Mouse (Mus musculus) CH12F3 (cell line): ENCODE results near the gene Car9.
"Not testable (repeated sequence)": the region's sequence is repeated elsewhere in the genome, so short reads cannot be mapped to it uniquely, and the experiment has no call there.

Source experiments
- in situ Hi-C: fragments of 300-500 bp; cut with MboI; formaldehyde crosslinking; loops from 2 replicates; pipeline ENCODE4 v1.14.3; 2020; ENCODE audit warnings: low sequenced_read_pairs

Car9 gene

DNA sequence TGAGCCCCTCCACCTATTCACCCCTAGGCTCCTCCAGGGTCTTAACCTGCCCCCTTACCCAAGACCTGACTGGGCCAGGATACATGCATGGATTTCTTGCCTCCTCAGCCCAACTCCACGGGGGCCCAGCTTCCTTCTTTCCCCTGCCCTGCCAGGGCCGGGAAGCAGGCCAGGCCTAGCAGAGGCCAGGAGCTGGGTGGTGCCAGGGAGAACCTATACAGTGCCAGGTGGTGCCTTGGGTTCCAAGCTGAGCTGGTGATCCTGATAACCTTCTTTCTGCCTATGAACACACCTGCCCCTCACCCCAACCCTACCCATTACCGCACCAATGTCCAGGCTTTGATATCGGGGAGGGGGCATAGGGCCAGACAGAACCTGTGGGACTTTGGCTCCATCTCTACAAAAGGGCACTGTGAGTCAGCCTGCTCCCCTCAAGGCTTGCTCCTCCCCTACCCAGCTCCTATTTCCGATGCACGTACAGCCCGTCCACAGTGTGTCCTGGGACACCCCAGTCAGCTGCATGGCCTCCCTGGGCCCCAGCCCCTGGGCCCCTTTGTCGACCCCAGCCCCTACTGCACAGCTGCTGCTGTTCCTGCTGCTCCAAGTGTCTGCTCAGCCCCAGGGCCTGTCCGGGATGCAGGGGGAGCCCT, at the start of gene Car9:
Gene Car9 (plus strand): TSS at position 431 of the 650 bp plus-strand sequence.
- in situ Hi-C loops: no loop called here

DNA sequence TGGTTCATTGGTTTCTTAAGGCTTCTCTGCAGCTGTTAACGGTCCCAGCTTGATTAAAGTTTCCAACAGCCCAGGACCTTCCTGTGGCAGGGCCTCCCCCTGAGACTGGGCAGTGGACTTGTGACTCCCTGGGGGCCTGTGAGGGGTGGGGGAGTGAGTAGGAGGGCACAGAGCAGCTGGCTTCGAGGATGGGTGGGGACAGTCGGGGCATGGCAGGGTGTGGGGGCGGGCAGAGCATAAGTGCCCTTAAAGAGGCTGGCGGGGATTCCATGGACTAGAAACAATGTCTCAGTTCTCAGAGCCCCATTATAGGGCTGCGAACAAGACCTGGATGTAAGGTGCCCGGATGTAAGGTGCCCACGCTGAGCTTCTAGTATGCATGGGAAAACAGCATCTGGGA, 49.6 kb upstream of the Car9 start:
- in situ Hi-C loops: no loop called here

DNA sequence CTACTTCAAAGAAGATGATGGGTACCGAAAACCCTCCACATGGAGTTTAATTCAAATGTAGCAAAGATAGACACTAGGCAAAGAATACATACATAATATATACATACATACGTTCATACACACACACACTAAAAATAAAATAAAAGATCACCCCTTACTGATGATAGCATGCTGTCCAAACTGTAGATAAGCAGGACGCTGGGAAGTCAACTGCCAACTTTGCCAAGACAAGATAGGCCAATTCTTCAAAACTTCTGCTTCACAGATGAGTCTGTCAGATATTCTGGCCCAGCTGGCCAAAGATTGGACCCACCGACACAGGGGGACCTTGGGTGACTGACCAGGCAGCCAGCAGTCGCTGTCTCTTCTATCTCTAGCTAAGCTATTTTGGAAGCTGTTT, 43.7 kb upstream of the Car9 start:
- in situ Hi-C loops: no loop called here

- in situ Hi-C loops: no loop called here
Measured at GRCm38 (mm10) chr4:43465935-43466334, 40.8 kb upstream of the Car9 start.

DNA sequence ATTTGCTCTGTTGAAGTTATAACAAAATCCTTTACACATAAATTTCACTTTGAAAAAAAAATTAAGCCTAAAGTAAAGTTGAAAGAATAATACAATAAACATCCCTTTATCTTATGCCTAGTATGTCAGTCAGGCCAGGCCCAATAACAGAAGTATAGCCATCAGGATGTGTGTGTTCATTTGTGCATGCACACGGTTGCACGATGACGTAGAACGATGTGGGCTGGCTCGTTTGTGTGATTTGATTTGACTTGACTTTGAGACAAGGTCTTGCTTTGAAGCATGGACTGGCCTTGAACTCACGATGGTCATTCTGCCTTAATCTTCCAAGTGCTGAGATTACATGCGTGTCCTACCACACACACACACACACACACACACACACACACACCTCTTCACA, 39.9 kb upstream of the Car9 start:
- in situ Hi-C loops: no loop called here

GRCm38 (mm10) chr4:43470301-43470700, 36.5 kb upstream of the Car9 start:
- in situ Hi-C loops: no loop called here

GRCm38 (mm10) chr4:43473636-43474035, 33.1 kb upstream of the Car9 start:
- in situ Hi-C loops: no loop called here

GRCm38 (mm10) chr4:43476604-43477003, 30.2 kb upstream of the Car9 start:
- in situ Hi-C loops: no loop called here

DNA sequence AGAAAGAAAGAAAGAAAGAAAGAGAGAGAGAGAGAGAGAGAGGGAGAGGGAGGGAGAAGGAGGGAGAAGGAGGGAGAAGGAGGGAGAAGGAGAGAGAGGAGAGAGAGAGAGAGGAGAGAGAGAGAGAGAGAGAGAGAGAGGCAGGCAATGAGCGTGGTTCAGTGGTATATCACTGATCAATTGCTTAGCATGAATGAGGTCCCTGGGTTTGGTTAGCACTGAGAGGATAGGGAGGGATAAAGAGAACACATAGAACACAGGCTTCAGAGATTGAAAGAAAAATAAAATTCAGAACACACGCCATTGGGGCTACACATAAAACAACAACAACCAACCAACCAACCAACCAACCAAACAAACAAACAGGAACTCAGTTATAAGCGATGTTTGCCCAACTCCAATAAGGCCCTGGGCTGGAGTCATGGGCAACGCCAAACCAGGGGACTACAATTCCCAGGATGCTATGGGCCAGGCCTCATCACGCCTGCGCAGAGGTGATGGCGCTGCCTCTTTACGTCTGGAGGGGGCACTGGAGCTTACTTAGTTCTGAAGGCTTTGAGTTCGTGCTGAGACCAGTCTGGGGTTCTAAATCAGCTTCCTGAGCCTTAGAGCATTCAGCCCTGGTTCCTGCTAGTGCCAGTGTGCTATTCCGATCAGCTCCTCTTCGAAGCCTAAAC, 28.8 kb upstream of the Car9 start:
- in situ Hi-C loops: no loop called here

- in situ Hi-C loops: no loop called here
Measured at GRCm38 (mm10) chr4:43478534-43478858, 28.3 kb upstream of the Car9 start.

GRCm38 (mm10) chr4:43478906-43479832, 27.6 kb upstream of the Car9 start:
- in situ Hi-C loops: no loop called here

- in situ Hi-C loops: loop anchor here (5.0 kb wide), 1 partner anchor 39 kb away; the partner anchor contains the start of gene Tesk1
Measured at GRCm38 (mm10) chr4:43480985-43481384, 25.8 kb upstream of the Car9 start.

DNA sequence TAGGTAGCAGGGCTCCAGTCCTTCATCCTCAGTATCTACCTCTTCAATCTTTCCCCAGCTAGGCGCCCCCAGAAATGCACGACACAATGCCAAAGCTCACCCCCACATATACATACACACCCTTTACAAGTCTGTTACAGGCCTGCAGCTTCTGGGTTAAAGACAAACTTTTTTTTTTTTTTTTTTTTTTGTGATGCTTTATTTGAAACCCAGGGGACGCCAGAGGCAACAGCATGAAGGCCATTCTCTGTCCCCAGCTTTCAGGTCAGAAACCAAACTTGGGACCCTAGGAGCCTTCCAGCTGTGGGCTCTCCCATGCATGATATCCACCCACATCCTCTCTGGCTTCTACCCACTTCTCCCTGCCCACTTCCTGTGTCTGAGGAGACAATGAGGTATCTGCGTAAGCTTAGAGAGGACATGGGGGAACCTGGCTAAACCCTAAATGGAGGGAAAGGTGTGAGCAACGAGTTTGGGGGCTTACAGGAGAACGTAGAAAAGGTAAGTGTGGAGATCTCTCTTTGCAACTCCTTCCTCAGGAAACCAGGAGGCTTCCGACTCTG, 24.8 kb upstream of the Car9 start:
- in situ Hi-C loops: loop anchor here (5.0 kb wide), 1 partner anchor 40 kb away; the partner anchor contains the start of gene Tesk1

DNA sequence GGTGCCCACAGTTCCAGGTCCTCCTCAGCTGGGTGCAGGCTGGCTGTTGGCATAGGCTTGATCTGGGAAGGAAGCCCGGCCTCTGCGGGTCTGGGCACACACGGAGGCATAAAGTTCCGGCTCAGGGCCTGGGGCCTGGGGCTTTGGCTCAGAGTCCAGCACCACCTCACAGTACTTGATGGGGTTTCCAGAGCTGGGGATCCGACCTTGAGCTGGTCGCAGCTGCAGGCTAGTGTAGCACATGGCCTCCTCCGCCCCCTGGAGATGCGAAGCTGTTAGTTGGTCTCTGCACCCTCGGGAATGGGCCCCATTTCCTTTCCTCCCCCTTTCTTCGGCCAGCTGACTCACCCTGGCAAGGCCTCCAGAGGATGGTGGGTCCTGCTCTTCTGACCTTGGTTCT, 24.2 kb upstream of the Car9 start:
- in situ Hi-C loops: loop anchor here (5.0 kb wide), 1 partner anchor 40 kb away; the partner anchor contains the start of gene Tesk1

- in situ Hi-C loops: loop anchor here (5.0 kb wide), 1 partner anchor 41 kb away; the partner anchor contains the start of gene Tesk1
Measured at GRCm38 (mm10) chr4:43483535-43484091, 23.2 kb upstream of the Car9 start, which contains the start of gene Sit1. Gene Sit1 (minus strand): TSS chr4:43483734.

DNA sequence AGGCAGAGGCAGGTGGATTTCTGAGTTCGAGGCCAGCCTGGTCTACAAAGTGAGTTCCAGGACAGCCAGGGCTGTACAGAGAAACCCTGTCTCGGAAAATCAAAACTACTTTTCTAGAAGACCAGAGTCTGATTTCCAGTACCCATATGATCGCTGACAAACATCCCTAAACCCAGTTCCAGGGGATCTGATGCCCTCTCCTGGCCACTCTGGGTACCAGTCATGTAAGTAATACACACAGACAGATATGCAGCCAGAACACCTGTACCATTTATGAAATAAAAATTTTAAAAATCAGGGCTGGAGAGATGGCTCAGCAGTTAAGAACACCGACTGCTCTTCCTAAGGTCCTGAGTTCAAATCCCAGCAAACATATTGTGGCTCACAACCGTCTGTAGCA, 21.1 kb upstream of the Car9 start:
- in situ Hi-C loops: not testable (repeated sequence)

DNA sequence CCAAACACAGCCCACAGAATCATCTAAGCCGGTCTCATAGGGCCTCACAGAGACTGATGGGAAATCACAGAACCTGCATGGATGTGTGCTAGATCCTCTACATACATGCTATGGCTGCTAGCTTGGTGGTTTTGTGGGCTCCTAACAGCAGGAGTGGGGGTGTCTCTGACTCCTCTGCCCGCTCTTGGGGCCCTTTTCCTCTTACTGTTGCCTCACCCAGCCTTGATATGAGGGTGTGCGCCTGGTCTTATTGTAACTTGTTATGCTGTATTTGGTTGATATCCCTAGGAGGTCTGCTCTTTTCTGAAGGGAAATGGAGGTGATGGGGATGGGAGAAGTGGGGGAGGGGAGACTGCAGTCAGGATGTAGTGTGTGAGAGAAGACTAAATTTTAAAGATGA, 17.2 kb upstream of the Car9 start:
- in situ Hi-C loops: no loop called here

- in situ Hi-C loops: no loop called here
Measured at GRCm38 (mm10) chr4:43490801-43491200, 16.0 kb upstream of the Car9 start.

- in situ Hi-C loops: no loop called here
Measured at GRCm38 (mm10) chr4:43492101-43492820, 14.5 kb upstream of the Car9 start.

GRCm38 (mm10) chr4:43492821-43493185, 14.0 kb upstream of the Car9 start, which contains the start of gene Ccdc107:
Gene Ccdc107 (plus strand): TSS chr4:43492900.
- in situ Hi-C loops: no loop called here
